Mouse (Mus musculus) embryonic facial prominence, embryonic 15.5 days (tissue): ENCODE data around the gene Gtf2ird1. TPM values are rescaled to one million over a fixed set of nuclear protein-coding genes. Genes with fewer than 3 reads are reported as not detected.

Source experiments
- ATAC-seq: fragments of 200-750 bp; cut with Nextera tagmentation; 2 replicates; pipeline ENCODE4 v1.8.0; 2017; ENCODE audit warnings: low read depth, moderate TSS enrichment; ENCODE audit not compliant: insufficient number of reproducible peaks, low FRiP score, low TSS enrichment
- H3K27ac ChIP-seq: fragments of 300-500 bp; sonication (generic); replicated peaks from 2 replicates; pipeline ENCODE4 v1.5.1; 2015; ENCODE audit warnings: mild to moderate bottlenecking, inconsistent platforms
- H3K27me3 ChIP-seq: fragments of 300-500 bp; sonication (generic); 2 replicates; pipeline ENCODE4 v1.6.1; 2015; ENCODE audit warnings: inconsistent platforms
- H3K36me3 ChIP-seq: fragments of 300-500 bp; sonication (generic); 2 replicates; pipeline ENCODE4 v1.6.1; 2015; ENCODE audit warnings: mild to moderate bottlenecking, inconsistent platforms
- H3K4me1 ChIP-seq: fragments of 300-500 bp; sonication (generic); 2 replicates; pipeline ENCODE4 v1.6.1; 2015; ENCODE audit warnings: inconsistent platforms
- H3K4me2 ChIP-seq: fragments of 300-500 bp; sonication (generic); replicated peaks from 2 replicates; pipeline ENCODE4 v1.6.1; 2015; ENCODE audit warnings: mild to moderate bottlenecking, inconsistent platforms
- H3K4me3 ChIP-seq: fragments of 300-500 bp; sonication (generic); replicated peaks from 2 replicates; pipeline ENCODE4 v1.5.1; 2015; ENCODE audit warnings: mild to moderate bottlenecking, inconsistent platforms
- H3K9ac ChIP-seq: fragments of 300-500 bp; sonication (generic); 2 replicates; pipeline ENCODE4 v1.6.1; 2015; ENCODE audit warnings: inconsistent platforms
- H3K9me3 ChIP-seq: fragments of 300-500 bp; sonication (generic); replicated peaks from 2 replicates; pipeline ENCODE4 v1.6.1; 2016; ENCODE audit warnings: inconsistent platforms
- WGBS: fragments of 180-500 bp; shearing (Covaris S2); methylation state at CpG from one replicate; pipeline ENCODE4 v1.1.7; 2015; 5-methylcytosine and 5-hydroxymethylcytosine counted together
- polyA plus RNA-seq: library from polyadenylated mRNA; unstranded; fragments of >200 nt; fragmentation: Nextera tagmentation; extraction: Ambion mirVana; gene quantifications from 2 replicates; pipeline ENCODE4 v1.2.1, GENCODE M21; 2015

The Gtf2ird1 gene
- polyA plus RNA-seq, 1 experiment from 2014 or later = 123 TPM

GRCm38 (mm10) chr5:134427664-134428063 is 28.9 kb downstream of the Gtf2ird1 start:
- no peak overlapping the region for H3K27ac ChIP-seq
- no peak for ATAC-seq

GRCm38 (mm10) chr5:134425601-134426000 is 30.9 kb downstream of the Gtf2ird1 start:
- Histone ChIP-seq H3K9ac (no peak overlapping the region), H3K27me3 (no peaks in the 10 kb centered on the region), H3K27ac (no peak overlapping the region), H3K9me3 (no peaks in the 10 kb centered on the region), H3K36me3 (0 out of 2 replicates have a peak, but pooled peaks cover 11% of the 10 kb centered on the region), H3K4me1 (peaks cover 24% of the 10 kb centered on the region), H3K4me2 (no peak overlapping the region), H3K4me3 (no peak overlapping the region)
- no peak for ATAC-seq
- 91% methylated on average over 8 of the region's 8 CpGs for WGBS

More at GRCm38 (mm10) chr5:134427664-134428063, 28.9 kb downstream of the Gtf2ird1 start:
- H3K4me3 ChIP-seq = no peak overlapping the region
- H3K4me2 ChIP-seq = no peak overlapping the region
- no peaks in the 10 kb centered on the region for H3K27me3 ChIP-seq
- no peaks in the 10 kb centered on the region for H3K9me3 ChIP-seq
- WGBS = 73% methylated on average over 9 of the region's 9 CpGs
- H3K4me1 ChIP-seq = peaks cover 15% of the 10 kb centered on the region; the same call in 1 of the 2 replicates
- H3K9ac ChIP-seq = no peak overlapping the region
- 0 out of 2 replicates have a peak, but pooled peaks cover 11% of the 10 kb centered on the region for H3K36me3 ChIP-seq

- no peak for ATAC-seq
- 0 out of 2 replicates have a peak, but pooled peaks cover 11% of the 10 kb centered on the region for H3K36me3 ChIP-seq
- H3K4me2 ChIP-seq = no peak overlapping the region
- no peaks in the 10 kb centered on the region for H3K9me3 ChIP-seq
- H3K27me3 ChIP-seq = no peaks in the 10 kb centered on the region
- no peak overlapping the region for H3K27ac ChIP-seq
- H3K9ac ChIP-seq = no peak overlapping the region
- WGBS = 75% methylated on average over 5 of the region's 5 CpGs
- no peak overlapping the region for H3K4me3 ChIP-seq
- H3K4me1 ChIP-seq = peaks cover 32% of the 10 kb centered on the region
Observed at GRCm38 (mm10) chr5:134423930-134424329, 32.6 kb downstream of the Gtf2ird1 start.

GRCm38 (mm10) chr5:134423372-134423771 is 33.1 kb downstream of the Gtf2ird1 start:
- Histone ChIP-seq H3K27ac (no peak overlapping the region), H3K4me3 (no peak overlapping the region), H3K9me3 (no peaks in the 10 kb centered on the region), H3K36me3 (0 out of 2 replicates have a peak, but pooled peaks cover 8% of the 10 kb centered on the region), H3K4me2 (no peak overlapping the region), H3K9ac (no peak overlapping the region), H3K4me1 (peaks cover 36% of the 10 kb centered on the region), H3K27me3 (no peaks in the 10 kb centered on the region)
- 93% methylated on average over 6 of the region's 6 CpGs for WGBS
- ATAC-seq = no peak

DNA sequence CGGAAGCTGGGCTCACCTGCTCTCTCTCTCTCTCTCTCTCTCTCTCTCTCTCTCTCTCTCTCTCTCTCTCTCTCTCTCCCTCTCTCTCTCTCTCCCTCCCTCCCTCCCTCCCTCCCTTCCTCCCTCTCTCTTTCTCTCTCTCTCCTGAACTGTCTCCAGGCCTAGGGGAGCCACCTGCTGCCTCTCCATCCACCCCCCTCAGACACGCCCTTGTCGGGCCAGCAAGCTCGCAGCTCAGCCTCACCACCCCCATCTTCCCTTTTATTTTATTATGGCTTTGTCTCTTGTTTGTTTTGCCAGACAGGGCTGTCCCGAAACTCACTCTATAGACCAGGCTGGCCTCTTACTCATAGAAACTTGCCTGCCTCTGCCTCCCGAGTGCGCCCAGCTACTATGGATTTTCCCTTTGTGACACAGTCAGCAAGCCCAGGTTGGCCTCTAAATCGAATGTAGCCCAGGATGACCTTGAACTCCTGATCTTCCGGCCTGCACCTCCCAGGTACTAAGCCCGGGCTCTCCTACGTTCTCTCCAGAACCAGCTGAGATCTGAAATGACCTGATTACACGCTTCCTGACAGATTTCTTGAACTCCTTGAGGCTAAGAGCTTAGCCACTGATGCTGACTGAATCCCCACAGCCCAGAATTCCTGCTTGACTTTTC is 34.1 kb downstream of the Gtf2ird1 start:
- no peak overlapping the region for H3K4me2 ChIP-seq
- no peaks in the 10 kb centered on the region for H3K27me3 ChIP-seq
- 81% methylated on average over 12 of the region's 12 CpGs for WGBS
- ATAC-seq = no peak
- H3K4me3 ChIP-seq = no peak overlapping the region
- peaks cover 27% of the 10 kb centered on the region for H3K4me1 ChIP-seq
- no peak overlapping the region for H3K27ac ChIP-seq
- H3K36me3 ChIP-seq = peaks cover 15% of the 10 kb centered on the region
- H3K9ac ChIP-seq = no peak overlapping the region
- no peaks in the 10 kb centered on the region for H3K9me3 ChIP-seq

DNA sequence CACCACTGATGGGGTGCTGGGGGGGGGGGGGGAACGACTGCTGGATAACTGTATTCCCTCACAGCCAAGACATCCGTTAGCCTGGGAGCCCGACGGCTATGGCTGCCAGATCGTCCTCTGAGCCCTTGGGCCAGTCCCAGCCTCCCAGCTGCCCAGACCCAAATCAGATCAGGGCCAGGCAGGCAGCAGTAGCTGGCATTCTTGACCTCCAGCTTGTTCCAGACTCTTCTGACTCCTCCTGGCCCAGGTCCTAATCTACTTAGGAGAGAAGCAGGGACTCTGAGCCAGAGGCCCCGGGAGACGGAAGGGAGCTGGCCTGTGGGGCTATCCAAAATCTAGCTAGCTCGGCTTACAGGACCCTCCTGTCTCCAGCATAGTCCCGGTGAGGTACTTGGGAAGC is 35.5 kb downstream of the Gtf2ird1 start:
- H3K9me3 ChIP-seq = no peaks in the 10 kb centered on the region
- peaks cover 29% of the 10 kb centered on the region for H3K36me3 ChIP-seq
- no peak overlapping the region for H3K4me3 ChIP-seq
- 40% methylated on average over 9 of the region's 9 CpGs for WGBS
- no peaks in the 10 kb centered on the region for H3K27me3 ChIP-seq
- H3K27ac ChIP-seq = no peak overlapping the region
- no peak overlapping the region for H3K4me2 ChIP-seq
- no peak overlapping the region for H3K9ac ChIP-seq
- no peak for ATAC-seq
- H3K4me1 ChIP-seq = peaks cover 27% of the 10 kb centered on the region

GRCm38 (mm10) chr5:134419700-134420099 is 36.8 kb downstream of the Gtf2ird1 start:
- 79% methylated on average over 5 of the region's 5 CpGs for WGBS
- peaks cover 42% of the 10 kb centered on the region for H3K36me3 ChIP-seq
- H3K27ac ChIP-seq = 0 out of 2 replicates have a peak overlapping the region, but pooled peaks have one; percentile 45
- no peak overlapping the region for H3K4me3 ChIP-seq
- H3K9me3 ChIP-seq = no peaks in the 10 kb centered on the region
- H3K4me2 ChIP-seq = no peak overlapping the region
- H3K27me3 ChIP-seq = no peaks in the 10 kb centered on the region
- no peak for ATAC-seq
- peaks cover 27% of the 10 kb centered on the region for H3K4me1 ChIP-seq
- H3K9ac ChIP-seq = no peak overlapping the region

DNA sequence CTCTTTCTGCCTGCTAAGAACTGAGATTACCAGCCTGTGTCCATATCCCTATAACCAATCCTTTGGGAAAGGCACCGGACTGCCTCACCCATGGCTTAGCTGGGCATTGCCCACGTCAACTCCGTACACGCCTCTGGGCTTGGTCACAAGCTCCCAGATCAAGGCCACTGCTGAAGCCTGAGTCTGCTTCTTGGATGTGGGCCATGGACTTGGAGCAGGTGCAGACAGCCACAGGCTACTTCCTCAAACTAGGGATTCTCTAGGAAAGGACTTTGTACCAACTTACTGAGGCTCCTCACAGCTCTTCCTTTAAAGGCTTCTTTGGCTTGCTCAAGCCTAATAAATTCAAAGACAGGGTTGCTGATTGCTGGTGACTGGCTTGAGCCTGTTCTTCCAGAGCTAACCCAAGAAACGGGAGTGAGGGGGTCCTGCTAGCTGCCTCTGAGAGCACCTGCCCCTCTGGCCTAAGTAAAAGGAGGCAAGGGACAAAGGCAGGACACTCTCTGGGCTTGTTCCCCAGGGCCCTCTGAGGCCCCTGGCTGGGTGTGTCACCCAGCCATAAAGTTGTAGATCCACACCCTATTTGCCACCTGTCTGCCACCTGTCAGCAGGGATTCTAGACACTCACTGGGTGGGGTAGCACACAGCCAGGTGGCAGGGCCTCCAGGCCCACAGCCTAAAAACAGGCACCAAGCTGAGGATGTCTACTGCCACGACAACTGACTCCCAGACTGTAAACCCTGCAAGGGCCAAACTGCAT is 38.0 kb downstream of the Gtf2ird1 start:
- peaks cover 49% of the 10 kb centered on the region for H3K36me3 ChIP-seq
- ATAC-seq = peak; percentile 20; the same call in 1 of the 2 replicates
- 79% methylated on average over 6 of the region's 6 CpGs for WGBS

DNA sequence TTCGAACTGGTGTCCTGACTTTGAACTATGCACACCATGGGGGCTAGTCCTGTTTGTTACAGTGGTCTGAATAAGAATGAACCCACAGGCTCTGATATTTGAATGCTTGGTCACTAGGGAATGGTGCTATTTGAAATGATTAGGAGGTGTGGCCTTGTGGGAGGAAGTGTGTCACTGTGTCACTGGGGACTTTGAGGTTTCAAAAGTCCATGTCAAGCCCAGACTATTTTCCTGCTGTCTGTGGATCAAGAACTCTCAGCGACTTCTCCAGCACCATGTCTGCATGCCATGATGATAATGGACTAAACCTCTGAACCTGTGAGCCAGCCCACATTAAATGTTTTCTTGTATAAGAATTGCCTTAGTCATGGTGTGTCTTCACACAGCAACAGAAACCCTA is 44.2 kb downstream of the Gtf2ird1 start:
- Histone ChIP-seq H3K36me3 (peaks cover 93% of the 10 kb centered on the region), H3K27me3 (no peaks in the 10 kb centered on the region), H3K27ac (no peak overlapping the region), H3K9ac (no peak overlapping the region), H3K4me3 (no peak overlapping the region), H3K4me1 (no peaks in the 10 kb centered on the region; the same call in 1 of the 2 replicates), H3K9me3 (no peaks in the 10 kb centered on the region), H3K4me2 (no peak overlapping the region)
- no peak for ATAC-seq
- 85% methylated on average over 2 of the region's 2 CpGs for WGBS

More for the DNA sequence above, 38.0 kb downstream of the Gtf2ird1 start:
- Histone ChIP-seq H3K9me3 (no peaks in the 10 kb centered on the region), H3K9ac (no peak overlapping the region), H3K27ac (peak overlapping the region; percentile 29), H3K27me3 (no peaks in the 10 kb centered on the region), H3K4me2 (no peak overlapping the region), H3K4me1 (peaks cover 27% of the 10 kb centered on the region), H3K4me3 (no peak overlapping the region)

- peak; percentile 56; the same call in 1 of the 2 replicates for ATAC-seq
- WGBS = 86% methylated on average over 7 of the region's 7 CpGs
Observed at GRCm38 (mm10) chr5:134410307-134410836, 46.1 kb downstream of the Gtf2ird1 start.

More at GRCm38 (mm10) chr5:134410307-134410836, 46.1 kb downstream of the Gtf2ird1 start:
- Histone ChIP-seq H3K27ac (no peak overlapping the region), H3K9ac (no peak overlapping the region), H3K4me2 (no peak overlapping the region), H3K27me3 (no peaks in the 10 kb centered on the region), H3K4me1 (no peaks in the 10 kb centered on the region; the same call in 1 of the 2 replicates), H3K36me3 (peaks cover 93% of the 10 kb centered on the region), H3K4me3 (no peak overlapping the region), H3K9me3 (no peaks in the 10 kb centered on the region)
